Mouse (Mus musculus) kidney, adult 2 months (tissue): ENCODE measurements at regions not wholly inside any gene's neighbourhood (a gene's known extent, or its start where the extent isn't known, plus 50 kb on each side); places are given as distances from the start of the nearest gene placed in this dataset.

Experiments
- DNase-seq: peaks from one replicate; pipeline ENCODE4 v3.0.0; 2021
- H3K27ac ChIP-seq: fragments of 200-500 bp; 2 replicates; pipeline ENCODE4 v1.5.1; 2012; ENCODE audit warnings: low read depth, low read length, control low read depth, inconsistent platforms; ENCODE audit not compliant: insufficient read depth
- H3K27me3 ChIP-seq: fragments of 200-500 bp; replicated peaks from 2 replicates; pipeline ENCODE4 v1.6.1; 2012; ENCODE audit warnings: mild to moderate bottlenecking, moderate library complexity, low read length, inconsistent platforms; ENCODE audit not compliant: control insufficient read depth, insufficient read depth
- H3K36me3 ChIP-seq: fragments of 200-500 bp; 2 replicates; pipeline ENCODE4 v1.6.1; 2012; ENCODE audit warnings: mild to moderate bottlenecking, moderate library complexity, low read length, inconsistent platforms; ENCODE audit not compliant: control insufficient read depth, insufficient read depth
- H3K4me1 ChIP-seq: fragments of 200-500 bp; 2 replicates; pipeline ENCODE4 v1.6.1; 2011; ENCODE audit warnings: low read length; ENCODE audit not compliant: control insufficient read depth, insufficient read depth
- H3K4me3 ChIP-seq: fragments of 200-500 bp; 2 replicates; pipeline ENCODE4 v1.5.1; 2011; ENCODE audit warnings: mild to moderate bottlenecking, low read depth, low read length, control low read depth; ENCODE audit not compliant: insufficient read depth
- CTCF ChIP-seq: fragments of 200-500 bp; conservative IDR thresholded peaks from 2 replicates; pipeline ENCODE4 v1.5.1; 2011; ENCODE audit warnings: low read depth, mild to moderate bottlenecking, control low read depth, low read length, moderate library complexity, mixed read lengths; ENCODE audit not compliant: insufficient read depth, insufficient read length
- POLR2A ChIP-seq: fragments of 200-500 bp; IDR thresholded peaks from one replicate; pipeline ENCODE4 v1.6.1; 2011; ENCODE audit warnings: low read depth, low read length, control low read depth
- WGBS: fragments of 180-500 bp; shearing (Covaris S2); methylation state at CpG from one replicate; pipeline ENCODE4 v1.1.7; 2018; 5-methylcytosine and 5-hydroxymethylcytosine counted together

- Histone ChIP-seq H3K36me3 (no peaks in the 10 kb centered on the region), H3K4me1 (no peaks in the 10 kb centered on the region), H3K4me3 (no peak overlapping the region), H3K27me3 (no peaks in the 10 kb centered on the region), H3K27ac (no peak overlapping the region)
- 84% methylated on average over 1 of the region's 1 CpGs for WGBS
- TF ChIP-seq CTCF: no peak
- no peak for DNase-seq
Observed at GRCm38 (mm10) chr3:62217335-62217734, 120.8 kb upstream of the Arhgef26 start.

- Histone ChIP-seq H3K36me3 (no peaks in the 10 kb centered on the region), H3K27ac (no peak overlapping the region), H3K27me3 (no peaks in the 10 kb centered on the region), H3K4me3 (no peak overlapping the region), H3K4me1 (no peaks in the 10 kb centered on the region)
- 21% methylated on average over 2 of the region's 2 CpGs for WGBS
- DNase-seq: no peak
- TF ChIP-seq POLR2A (no peak), CTCF (no peak)
Observed at GRCm38 (mm10) chr3:62227697-62228096, 110.4 kb upstream of the Arhgef26 start.

DNA sequence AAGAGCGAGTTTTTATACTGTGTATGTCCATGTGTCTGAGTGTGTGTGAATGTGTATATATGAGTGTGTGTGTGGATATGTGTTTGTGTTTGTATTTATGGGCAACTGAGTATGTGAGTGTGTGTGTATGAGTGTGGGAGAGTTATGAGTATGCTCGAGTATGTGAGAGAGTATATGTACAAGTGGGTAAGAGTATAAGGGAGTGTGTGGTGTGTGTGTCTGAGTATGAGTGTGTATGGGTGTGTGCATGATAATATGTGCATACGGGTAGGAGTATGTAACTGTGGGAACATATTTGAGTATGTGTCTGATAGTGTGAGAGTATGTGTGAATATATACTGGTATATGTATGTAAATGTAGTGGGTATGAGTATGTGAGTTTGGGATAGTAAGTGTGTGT lies 110.0 kb upstream of the Arhgef26 start:
- 80% methylated on average over 3 of the region's 3 CpGs for whole genome bisulfite sequencing
- DNase-seq: no peak
- no peak overlapping the region for H3K4me3 ChIP-seq
- H3K27me3 ChIP-seq: no peaks in the 10 kb centered on the region
- H3K27ac ChIP-seq: no peak overlapping the region
- no peaks in the 10 kb centered on the region for H3K36me3 ChIP-seq
- no peaks in the 10 kb centered on the region for H3K4me1 ChIP-seq
- no peak for TF ChIP-seq POLR2A

GRCm38 (mm10) chr3:62241031-62241430 lies 97.1 kb upstream of the Arhgef26 start:
- WGBS: 69% methylated on average over 3 of the region's 3 CpGs
- TF ChIP-seq POLR2A (no peak), CTCF (no peak)
- H3K27me3 ChIP-seq: no peaks in the 10 kb centered on the region
- H3K4me3 ChIP-seq: no peak overlapping the region
- no peak overlapping the region for H3K27ac ChIP-seq
- no peaks in the 10 kb centered on the region for H3K36me3 ChIP-seq
- no peaks in the 10 kb centered on the region for H3K4me1 ChIP-seq
- no peak for DNase-seq

GRCm38 (mm10) chr3:62271703-62272102 lies 66.4 kb upstream of the Arhgef26 start:
- H3K27ac ChIP-seq: no peak overlapping the region
- no peak for DNase-seq
- no peaks in the 10 kb centered on the region for H3K4me1 ChIP-seq
- TF ChIP-seq POLR2A (no peak), CTCF (no peak)
- WGBS: 74% methylated on average over 4 of the region's 4 CpGs
- no peaks in the 10 kb centered on the region for H3K27me3 ChIP-seq
- H3K4me3 ChIP-seq: no peak overlapping the region
- no peaks in the 10 kb centered on the region for H3K36me3 ChIP-seq

GRCm38 (mm10) chr3:62278279-62278678 lies 59.9 kb upstream of the Arhgef26 start:
- 83% methylated on average over 3 of the region's 3 CpGs for WGBS
- TF ChIP-seq POLR2A (no peak), CTCF (no peak)
- Histone ChIP-seq H3K4me3 (no peak overlapping the region), H3K27ac (no peak overlapping the region), H3K4me1 (no peaks in the 10 kb centered on the region), H3K36me3 (no peaks in the 10 kb centered on the region), H3K27me3 (no peaks in the 10 kb centered on the region)
- DNase-seq: no peak

DNA sequence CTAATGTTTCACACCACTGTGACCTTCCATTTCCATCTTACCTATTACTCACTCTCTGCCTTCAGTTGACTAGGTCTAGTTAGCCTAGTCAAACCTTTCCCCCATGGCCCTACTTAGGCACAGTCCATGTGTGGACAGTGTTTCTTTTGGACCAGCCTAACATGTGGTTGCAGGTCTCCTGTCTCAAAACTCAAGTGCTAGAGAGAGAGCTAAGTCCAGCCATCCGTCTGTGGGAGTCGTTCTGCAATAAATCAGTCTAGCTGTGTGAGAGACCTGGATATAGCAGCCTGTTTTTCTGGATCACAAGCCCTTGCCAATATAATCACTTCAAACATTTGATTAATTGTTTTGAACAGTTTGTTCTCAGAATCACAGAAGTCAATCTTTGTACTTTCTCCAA lies 57.2 kb upstream of the Arhgef26 start:
- WGBS: 32% methylated on average over 2 of the region's 2 CpGs
- TF ChIP-seq CTCF (no peak), POLR2A (no peak)
- Histone ChIP-seq H3K4me1 (no peaks in the 10 kb centered on the region), H3K36me3 (no peaks in the 10 kb centered on the region), H3K27ac (no peak overlapping the region), H3K4me3 (no peak overlapping the region), H3K27me3 (no peaks in the 10 kb centered on the region)
- DNase-seq: no peak
